Mouse (Mus musculus) cerebellum, adult 2 months (tissue): ENCODE measurements around the gene Izumo4.

Experiments
- CTCF ChIP-seq: fragments of 200-500 bp; IDR thresholded peaks from 2 replicates; pipeline ENCODE4 v1.5.1; 2011; ENCODE audit warnings: low read depth, mild to moderate bottlenecking, control low read depth, low read length, moderate library complexity, borderline replicate concordance; ENCODE audit not compliant: insufficient read depth
- POLR2A ChIP-seq: fragments of 200-500 bp; IDR thresholded peaks from 2 replicates; pipeline ENCODE4 v1.6.1; 2011; ENCODE audit warnings: low read length, control low read depth, borderline replicate concordance; ENCODE audit not compliant: insufficient read depth

GRCm38 (mm10) chr10:80683647-80684046, 18.3 kb upstream of the Izumo4 start:
- TF ChIP-seq CTCF (no peak), POLR2A (no peak)
